Mouse (Mus musculus) CH12.LX (cell line): ENCODE data around the gene Bcl9l. TPM values are rescaled to one million over a fixed set of nuclear protein-coding genes. Genes with fewer than 3 reads are reported as not detected.

ENCODE experiments used
- DNase-seq: peaks from one replicate; pipeline ENCODE4 v3.0.0-alpha.2; 2013; ENCODE audit errors: extremely low read depth
- H3K27ac ChIP-seq: 2 replicates; pipeline ENCODE4 v1.5.1; 2012; ENCODE audit warnings: low read depth, mild to moderate bottlenecking, control low read depth, moderate library complexity; ENCODE audit not compliant: insufficient read depth
- H3K27me3 ChIP-seq: replicated peaks from 2 replicates; pipeline ENCODE3; 2012; ENCODE audit warnings: inconsistent platforms
- H3K36me3 ChIP-seq, 2 experiments: replicated peaks in 1 of 2; 2 replicates each; pipeline versions ENCODE3 to v1.6.1; 2012; ENCODE audit warnings: inconsistent platforms in 1 of 2, low read length in 1 of 2, mild to moderate bottlenecking in 1 of 2, mixed read lengths in 1 of 2, moderate library complexity in 1 of 2; ENCODE audit not compliant: control insufficient read depth in 1 of 2, insufficient read depth in 1 of 2
- H3K4me1 ChIP-seq, 2 experiments: 2 replicates each; pipeline ENCODE4 v1.6.1; 2012; ENCODE audit warnings: inconsistent platforms in 1 of 2, moderate library complexity in 1 of 2; ENCODE audit not compliant: insufficient read depth in 2 of 2, control insufficient read depth in 1 of 2
- H3K4me2 ChIP-seq: 2 replicates; pipeline ENCODE4 v1.6.1; 2012; ENCODE audit warnings: low read depth, mild to moderate bottlenecking, control low read depth; ENCODE audit not compliant: poor library complexity, insufficient read depth, severe bottlenecking
- H3K4me3 ChIP-seq, 3 experiments: fragments of 150-350 bp in 1 of 3; sonication (generic) in 1 of 3; replicated peaks in 1 of 3; 2 replicates each; pipeline versions ENCODE3 to v1.5.1; 2011 to 2012; ENCODE audit warnings: low read depth in 2 of 3, low read length in 2 of 3, mild to moderate bottlenecking in 2 of 3, moderate library complexity in 2 of 3, control low read depth in 1 of 3, improper control_type of control experiment in 1 of 3, inconsistent platforms in 1 of 3, mixed read lengths in 1 of 3; ENCODE audit not compliant: poor library complexity in 1 of 3
- H3K79me2 ChIP-seq: replicated peaks from 2 replicates; pipeline ENCODE4 v1.6.1; 2012; ENCODE audit warnings: mild to moderate bottlenecking, moderate library complexity; ENCODE audit not compliant: control insufficient read depth, poor library complexity, insufficient read depth, severe bottlenecking; ENCODE audit errors: extremely low read depth
- H3K9ac ChIP-seq: 2 replicates; pipeline ENCODE4 v1.6.1; 2012; ENCODE audit warnings: low read depth, mild to moderate bottlenecking, control low read depth, moderate library complexity; ENCODE audit not compliant: insufficient read depth
- H3K9me3 ChIP-seq: replicated peaks from 2 replicates; pipeline ENCODE3; 2012; ENCODE audit warnings: low read length, inconsistent platforms, mixed read lengths
- BHLHE40 ChIP-seq: IDR thresholded peaks from 2 replicates; pipeline ENCODE4 v1.6.1; 2011; ENCODE audit warnings: mild to moderate bottlenecking, low read depth, low read length, improper control_type of control experiment
- CHD1 ChIP-seq: IDR thresholded peaks from 2 replicates; pipeline ENCODE4 v1.6.1; 2012; ENCODE audit warnings: low read depth, low read length, improper control_type of control experiment, inconsistent platforms
- CHD2 ChIP-seq: IDR thresholded peaks from 2 replicates; pipeline ENCODE4 v1.6.1; 2011; ENCODE audit warnings: low read length, improper control_type of control experiment
- CTCF ChIP-seq, 2 experiments: IDR thresholded peaks in 1 of 2; conservative IDR thresholded peaks in 1 of 2; 2 replicates each; pipeline ENCODE4 v1.5.1; 2011 to 2012; ENCODE audit warnings: low read depth in 2 of 2, low read length in 2 of 2, improper control_type of control experiment in 1 of 2, inconsistent platforms in 1 of 2, mild to moderate bottlenecking in 1 of 2, moderate library complexity in 1 of 2
- E2F4 ChIP-seq: IDR thresholded peaks from 2 replicates; pipeline ENCODE4 v1.6.1; 2011; ENCODE audit warnings: low read depth, low read length, improper control_type of control experiment; ENCODE audit not compliant: insufficient replicate concordance
- ELF1 ChIP-seq: IDR thresholded peaks from 2 replicates; pipeline ENCODE4 v1.6.1; 2014; ENCODE audit warnings: low read depth, mild to moderate bottlenecking, inconsistent platforms, low read length, improper control_type of control experiment
- EP300 ChIP-seq: IDR thresholded peaks from 2 replicates; pipeline ENCODE4 v1.6.1; 2011; ENCODE audit warnings: low read length, improper control_type of control experiment
- ETS1 ChIP-seq: conservative IDR thresholded peaks from 2 replicates; pipeline ENCODE4 v1.6.1; 2012; ENCODE audit warnings: low read depth, mild to moderate bottlenecking, inconsistent platforms, low read length, improper control_type of control experiment, moderate library complexity
- GABPA ChIP-seq: IDR thresholded peaks from 2 replicates; pipeline ENCODE4 v1.6.1; 2012; ENCODE audit warnings: low read depth, low read length, improper control_type of control experiment, inconsistent platforms; ENCODE audit not compliant: insufficient replicate concordance
- HCFC1 ChIP-seq: IDR thresholded peaks from 2 replicates; pipeline ENCODE4 v1.6.1; 2012; ENCODE audit warnings: low read depth, mild to moderate bottlenecking, inconsistent platforms, low read length, improper control_type of control experiment
- IRF4 ChIP-seq: IDR thresholded peaks from 2 replicates; pipeline ENCODE4 v1.6.1; 2014; ENCODE audit warnings: low read depth, mild to moderate bottlenecking, inconsistent platforms, low read length, improper control_type of control experiment
- JUN ChIP-seq: IDR thresholded peaks from 2 replicates; pipeline ENCODE4 v1.6.1; 2011; ENCODE audit warnings: low read depth, mild to moderate bottlenecking, low read length, improper control_type of control experiment, moderate library complexity; ENCODE audit not compliant: insufficient read depth
- JUND ChIP-seq: conservative IDR thresholded peaks from 2 replicates; pipeline ENCODE4 v1.6.1; 2011; ENCODE audit warnings: low read depth, low read length, improper control_type of control experiment
- KAT2A ChIP-seq: IDR thresholded peaks from 2 replicates; pipeline ENCODE4 v1.6.1; 2012; ENCODE audit warnings: low read length, improper control_type of control experiment, inconsistent platforms; ENCODE audit not compliant: insufficient replicate concordance
- MAFK ChIP-seq: IDR thresholded peaks from 2 replicates; pipeline ENCODE4 v1.6.1; 2011; ENCODE audit warnings: low read length, improper control_type of control experiment; ENCODE audit not compliant: insufficient replicate concordance
- MAX ChIP-seq: IDR thresholded peaks from 2 replicates; pipeline ENCODE4 v1.6.1; 2011; ENCODE audit warnings: low read length, improper control_type of control experiment
- MAZ ChIP-seq: IDR thresholded peaks from 2 replicates; pipeline ENCODE4 v1.6.1; 2012; ENCODE audit warnings: low read depth, mild to moderate bottlenecking, inconsistent platforms, low read length, improper control_type of control experiment, moderate library complexity
- MEF2A ChIP-seq: IDR thresholded peaks from 2 replicates; pipeline ENCODE4 v1.6.1; 2014; ENCODE audit warnings: low read depth, mild to moderate bottlenecking, inconsistent platforms, low read length, improper control_type of control experiment, borderline replicate concordance
- MXI1 ChIP-seq: IDR thresholded peaks from 2 replicates; pipeline ENCODE4 v1.6.1; 2011; ENCODE audit warnings: mild to moderate bottlenecking, low read depth, low read length, improper control_type of control experiment
- MYC ChIP-seq: IDR thresholded peaks from 2 replicates; pipeline ENCODE4 v1.6.1; 2011; ENCODE audit warnings: low read depth, mild to moderate bottlenecking, improper control_type of control experiment, low read length
- NELFE ChIP-seq: IDR thresholded peaks from 2 replicates; pipeline ENCODE4 v1.6.1; 2011; ENCODE audit warnings: low read depth, low read length, improper control_type of control experiment
- NRF1 ChIP-seq: IDR thresholded peaks from 2 replicates; pipeline ENCODE4 v1.6.1; 2014; ENCODE audit warnings: low read depth, mild to moderate bottlenecking, inconsistent platforms, low read length, improper control_type of control experiment, moderate library complexity
- PAX5 ChIP-seq: IDR thresholded peaks from 2 replicates; pipeline ENCODE4 v1.6.1; 2012; ENCODE audit warnings: low read length, inconsistent platforms, mixed read lengths
- POLR2A ChIP-seq: IDR thresholded peaks from 2 replicates; pipeline ENCODE4 v1.6.1; 2011; ENCODE audit warnings: low read depth, mild to moderate bottlenecking, improper control_type of control experiment, low read length
- POLR2AphosphoS2 ChIP-seq: IDR thresholded peaks from 2 replicates; pipeline ENCODE4 v1.6.1; 2011; ENCODE audit warnings: low read depth, low read length, improper control_type of control experiment
- RAD21 ChIP-seq: IDR thresholded peaks from 2 replicates; pipeline ENCODE4 v1.6.1; 2011; ENCODE audit warnings: low read depth, mild to moderate bottlenecking, low read length, improper control_type of control experiment, moderate library complexity
- RCOR1 ChIP-seq: conservative IDR thresholded peaks from 2 replicates; pipeline ENCODE4 v1.6.1; 2012; ENCODE audit warnings: low read depth, mild to moderate bottlenecking, inconsistent platforms, low read length, improper control_type of control experiment
- SIN3A ChIP-seq: IDR thresholded peaks from 2 replicates; pipeline ENCODE4 v1.6.1; 2012; ENCODE audit warnings: low read length, improper control_type of control experiment, inconsistent platforms
- SMC3 ChIP-seq: IDR thresholded peaks from 2 replicates; pipeline ENCODE4 v1.6.1; 2011; ENCODE audit warnings: low read depth, low read length, improper control_type of control experiment
- TBP ChIP-seq: conservative IDR thresholded peaks from 2 replicates; pipeline ENCODE4 v1.6.1; 2011; ENCODE audit warnings: low read depth, low read length, improper control_type of control experiment
- TCF12 ChIP-seq: IDR thresholded peaks from 2 replicates; pipeline ENCODE4 v1.6.1; 2014; ENCODE audit warnings: low read depth, mild to moderate bottlenecking, inconsistent platforms, low read length, improper control_type of control experiment
- UBTF ChIP-seq: IDR thresholded peaks from 2 replicates; pipeline ENCODE4 v1.6.1; 2012; ENCODE audit warnings: low read depth, mild to moderate bottlenecking, inconsistent platforms, low read length, improper control_type of control experiment, moderate library complexity
- USF1 ChIP-seq: IDR thresholded peaks from 2 replicates; pipeline ENCODE4 v1.6.1; 2014; ENCODE audit warnings: low read depth, mild to moderate bottlenecking, inconsistent platforms, low read length, improper control_type of control experiment
- USF2 ChIP-seq: conservative IDR thresholded peaks from 2 replicates; pipeline ENCODE4 v1.6.1; 2011; ENCODE audit warnings: low read depth, low read length, improper control_type of control experiment
- ZC3H11A ChIP-seq: IDR thresholded peaks from 2 replicates; pipeline ENCODE4 v1.6.1; 2012; ENCODE audit warnings: low read depth, mild to moderate bottlenecking, inconsistent platforms, low read length, improper control_type of control experiment
- ZKSCAN1 ChIP-seq: IDR thresholded peaks from 2 replicates; pipeline ENCODE4 v1.6.1; 2012; ENCODE audit warnings: low read depth, inconsistent platforms, low read length, improper control_type of control experiment, borderline replicate concordance
- ZMIZ1 ChIP-seq: IDR thresholded peaks from 2 replicates; pipeline ENCODE4 v1.6.1; 2012; ENCODE audit warnings: low read depth, mild to moderate bottlenecking, inconsistent platforms, low read length, improper control_type of control experiment
- ZNF384 ChIP-seq: IDR thresholded peaks from 2 replicates; pipeline ENCODE4 v1.6.1; 2012; ENCODE audit warnings: low read depth, low read length, improper control_type of control experiment, inconsistent platforms
- dilution Hi-C: fragments of 300-500 bp; cut with MboI; formaldehyde crosslinking; loops from 2 replicates; pipeline ENCODE4 v1.14.3; 2020; ENCODE audit warnings: low sequenced_read_pairs; ENCODE audit not compliant: extremely low pct_unique_long_range_greater_than_20kb, extremely low pct_ligation_motif_present
- in situ Hi-C: fragments of 300-500 bp; cut with MboI; formaldehyde crosslinking; loops from 3 replicates; pipeline ENCODE4 v1.14.3; 2019; ENCODE audit warnings: low sequenced_read_pairs, low pct_ligation_motif_present, low pct_unique_long_range_greater_than_20kb, mixed read lengths
- polyA plus RNA-seq: library from polyadenylated mRNA; unstranded; fragments of >175 nt; gene quantifications from 2 replicates; pipeline ENCODE4 v1.2.1, GENCODE M21; 2012; ENCODE audit warnings: low read depth; ENCODE audit not compliant: insufficient read length
- total RNA-seq, 2 experiments: library from RNA; depleted of rRNA; stranded (reverse); fragments of 300-350 nt in 1 of 2; fragments of >200 nt in 1 of 2; gene quantifications; 2 replicates each; pipeline ENCODE4 v1.2.3; 2012 to 2014

Bcl9l gene
- total and polyA plus RNA-seq, 3 experiments, result 0.67 to 7.5 (median 1.6) TPM

DNA sequence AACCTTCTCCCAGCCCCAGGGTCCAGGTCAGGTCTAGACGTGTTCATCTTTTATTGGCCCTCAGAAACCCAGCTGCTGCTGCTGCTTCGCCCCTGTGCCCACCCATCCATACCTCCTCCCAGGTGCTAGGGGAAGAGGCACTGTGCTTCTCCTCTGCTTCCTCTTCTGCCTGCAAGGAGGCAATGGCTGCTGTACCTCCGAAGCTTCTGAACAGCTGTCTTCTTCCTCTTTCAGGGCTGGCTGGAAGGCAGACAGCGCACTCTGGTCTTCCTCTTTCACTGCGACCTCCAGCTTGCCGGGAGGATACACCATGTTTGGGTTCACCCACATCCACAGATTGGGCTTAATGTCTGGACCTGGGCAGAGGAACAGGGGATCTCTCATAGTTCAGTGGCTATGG lies 46.9 kb upstream of the Bcl9l start:
- H3K79me2 ChIP-seq, result no peaks in the 10 kb centered on the region
- peak overlapping the region; percentile 1 to 46 (median 15) for H3K4me3 ChIP-seq
- H3K27ac ChIP-seq, result no peak overlapping the region
- in situ Hi-C loops, result no loop called here
- no peak overlapping the region for H3K9ac ChIP-seq
- H3K27me3 ChIP-seq, result no peaks in the 10 kb centered on the region
- peak overlapping the region; percentile 29; the same call in 1 of the 2 replicates for H3K4me2 ChIP-seq
- TF ChIP-seq JUND (no peak), ZMIZ1 (no peak), MAX (0 out of 2 replicates have a peak, but pooled peaks have one; percentile 14), JUN (no peak), MYC (no peak), E2F4 (no peak), MEF2A (no peak), SIN3A (peak; percentile 35; the same call in 1 of the 2 replicates), MXI1 (no peak), POLR2AphosphoS2 (no peak), HCFC1 (0 out of 2 replicates have a peak, but pooled peaks have one; percentile 10), CHD1 (no peak), ELF1 (peak; percentile 41; the same call in 1 of the 2 replicates), KAT2A (no peak), RCOR1 (no peak), SMC3 (no peak), USF2 (no peak), TCF12 (peak; percentile 35; the same call in 1 of the 2 replicates), NRF1 (0 out of 2 replicates have a peak, but pooled peaks have one; percentile 8), TBP (no peak), ETS1 (no peak), POLR2A (peak; percentile 37; the same call in 1 of the 2 replicates), ZKSCAN1 (no peak), NELFE (no peak), UBTF (no peak), USF1 (no peak), ZC3H11A (no peak), CTCF (conservative IDR thresholded peaks at IDR 0.05 in 1 of 2, IDR thresholded peaks at IDR 0.05 in 1 of 2; ENCODE audit: low read depth in 2 of 2, low read length in 2 of 2) (no peak), GABPA (no peak), BHLHE40 (no peak), RAD21 (no peak), MAFK (no peak), MAZ (no peak), CHD2 (0 out of 2 replicates have a peak, but pooled peaks have one; percentile 26), IRF4 (peak; percentile 20; the same call in 1 of the 2 replicates), PAX5 (no peak), EP300 (peak; percentile 32; the same call in 1 of the 2 replicates), ZNF384 (no peak; the same call in 1 of the 2 replicates)
- H3K36me3 ChIP-seq, result peaks cover 0 to 13% of the 10 kb centered on the region in 2 experiments
- DNase-seq, result peak; percentile 56
- no peaks in the 10 kb centered on the region for H3K9me3 ChIP-seq
- dilution Hi-C loops, result no loop called here
- peaks cover 8 to 32% of the 10 kb centered on the region in 2 experiments; a peak in 3 of 4 replicates for H3K4me1 ChIP-seq
